Mouse (Mus musculus) NIH3T3 (cell line): ENCODE measurements at regions not wholly inside any gene's neighbourhood (a gene's known extent, or its start where the extent isn't known, plus 50 kb on each side); places are given as distances from the start of the nearest gene placed in this dataset.

ENCODE experiments used
- DNase-seq: peaks from one replicate; pipeline ENCODE4 v3.0.0-alpha.2; 2012; ENCODE audit warnings: low read depth

- no peak for DNase-seq
Measured at GRCm38 (mm10) chr2:45859445-45859844, 742.2 kb upstream of the Zeb2 start.

- no peak for DNase-seq
Measured at GRCm38 (mm10) chr2:45850018-45850605, 732.9 kb upstream of the Zeb2 start.

GRCm38 (mm10) chr2:45840389-45840788 lies 723.2 kb upstream of the Zeb2 start:
- DNase-seq = peak; percentile 20

GRCm38 (mm10) chr2:45836546-45837221 lies 719.5 kb upstream of the Zeb2 start:
- DNase-seq = no peak

GRCm38 (mm10) chr2:45817945-45818719 lies 700.9 kb upstream of the Zeb2 start:
- peak; percentile 66 for DNase-seq

GRCm38 (mm10) chr2:45814741-45815140 lies 697.5 kb upstream of the Zeb2 start:
- no peak for DNase-seq

GRCm38 (mm10) chr2:45805329-45805728 lies 688.1 kb upstream of the Zeb2 start:
- DNase-seq = peak; percentile 37

GRCm38 (mm10) chr2:45800131-45800530 lies 682.9 kb upstream of the Zeb2 start:
- DNase-seq = no peak

GRCm38 (mm10) chr2:45793561-45793960 lies 676.4 kb upstream of the Zeb2 start:
- DNase-seq = no peak

- no peak for DNase-seq
Measured at GRCm38 (mm10) chr2:45789739-45790138, 672.5 kb upstream of the Zeb2 start.

- DNase-seq = no peak
Measured at GRCm38 (mm10) chr2:45787732-45788390, 670.7 kb upstream of the Zeb2 start.

GRCm38 (mm10) chr2:45786787-45787186 lies 669.6 kb upstream of the Zeb2 start:
- no peak for DNase-seq

GRCm38 (mm10) chr2:45785684-45786083 lies 668.5 kb upstream of the Zeb2 start:
- DNase-seq = no peak

GRCm38 (mm10) chr2:45783634-45784412 lies 666.6 kb upstream of the Zeb2 start:
- no peak for DNase-seq

- DNase-seq = peak; percentile 72
Measured at GRCm38 (mm10) chr2:45777466-45777865, 660.3 kb upstream of the Zeb2 start.

GRCm38 (mm10) chr2:45776485-45777135 lies 659.4 kb upstream of the Zeb2 start:
- DNase-seq = peak; percentile 55

- peak; percentile 51 for DNase-seq
Measured at GRCm38 (mm10) chr2:45775691-45776090, 658.5 kb upstream of the Zeb2 start.

GRCm38 (mm10) chr2:45774416-45774815 lies 657.2 kb upstream of the Zeb2 start:
- DNase-seq = no peak

- no peak for DNase-seq
Measured at GRCm38 (mm10) chr2:45757176-45757575, 640.0 kb upstream of the Zeb2 start.

GRCm38 (mm10) chr2:45756395-45756794 lies 639.2 kb upstream of the Zeb2 start:
- no peak for DNase-seq

- no peak for DNase-seq
Measured at GRCm38 (mm10) chr2:45751746-45752145, 634.6 kb upstream of the Zeb2 start.
